Mouse (Mus musculus): ENCODE measurements around the gene Itpr1. TPM values are rescaled to one million over a fixed set of nuclear protein-coding genes. Genes with fewer than 3 reads are reported as not detected.

Gene Itpr1
- polyA plus RNA-seq, 1 experiment from 2014 or later = 10.8 TPM

DNA sequence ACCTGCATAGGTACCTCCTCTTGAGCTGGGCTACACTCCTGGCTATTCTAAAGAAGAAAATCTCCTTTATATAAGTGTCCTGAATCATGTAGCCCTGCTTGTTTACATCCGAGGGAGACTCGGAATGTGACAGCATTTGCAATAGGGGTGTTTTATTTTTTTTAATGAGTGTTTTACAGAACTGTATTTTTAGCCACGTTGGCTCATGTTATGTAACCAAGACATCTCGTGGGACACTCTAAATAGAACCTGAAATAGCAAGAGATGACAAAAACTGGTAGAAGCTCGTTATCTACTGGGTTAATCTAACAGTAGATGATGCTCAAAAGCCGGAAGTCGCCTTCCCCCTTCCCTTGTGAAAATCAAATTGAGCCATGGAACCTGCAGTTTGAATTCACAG, 291.8 kb downstream of the Itpr1 start:
- no peaks in the 10 kb centered on the region for H3K9me3 ChIP-seq (replicated peaks)
- WGBS = 82% methylated on average over 7 of the region's 7 CpGs
- no peaks in the 10 kb centered on the region for H3K27me3 ChIP-seq
- no peak for ATAC-seq (ENCODE audit: insufficient number of reproducible peaks, low FRiP score, low TSS enrichment, low read depth)
- no peak overlapping the region for H3K4me2 ChIP-seq (replicated peaks)
- no peak overlapping the region for H3K4me3 ChIP-seq (replicated peaks)
- H3K9ac ChIP-seq = no peak overlapping the region
- no peak overlapping the region for H3K27ac ChIP-seq (replicated peaks)
- peaks cover 9% of the 10 kb centered on the region; the same call in 1 of the 2 replicates for H3K36me3 ChIP-seq
- no peaks in the 10 kb centered on the region for H3K4me1 ChIP-seq

DNA sequence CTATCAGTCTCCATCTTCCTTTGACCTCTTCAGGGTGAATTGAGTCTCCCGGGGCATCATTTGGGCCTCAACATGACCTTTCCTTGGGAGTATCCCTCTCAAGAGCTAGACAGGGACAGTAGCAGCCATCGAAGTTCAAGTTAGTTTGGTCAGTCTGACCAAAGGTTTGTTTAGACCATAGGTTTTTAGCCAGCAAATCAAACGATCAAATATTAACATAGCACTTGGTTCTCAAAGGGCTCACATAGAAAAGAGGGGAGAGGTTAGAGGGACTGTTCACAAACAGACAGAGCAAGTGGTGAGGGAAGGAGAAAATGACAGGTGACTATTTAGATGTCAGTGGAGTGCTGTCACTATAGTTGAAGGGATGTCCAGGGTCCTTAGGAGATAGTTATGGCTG, 293.3 kb downstream of the Itpr1 start:
- Histone ChIP-seq H3K9ac (no peak overlapping the region), H3K27ac (replicated peaks) (no peak overlapping the region), H3K27me3 (no peaks in the 10 kb centered on the region), H3K4me2 (replicated peaks) (no peak overlapping the region), H3K36me3 (peaks cover 9% of the 10 kb centered on the region; the same call in 1 of the 2 replicates), H3K4me3 (replicated peaks) (no peak overlapping the region), H3K9me3 (replicated peaks) (no peaks in the 10 kb centered on the region), H3K4me1 (no peaks in the 10 kb centered on the region)
- 93% methylated on average over 3 of the region's 3 CpGs for WGBS
- no peak for ATAC-seq (ENCODE audit: insufficient number of reproducible peaks, low FRiP score, low TSS enrichment, low read depth)

DNA sequence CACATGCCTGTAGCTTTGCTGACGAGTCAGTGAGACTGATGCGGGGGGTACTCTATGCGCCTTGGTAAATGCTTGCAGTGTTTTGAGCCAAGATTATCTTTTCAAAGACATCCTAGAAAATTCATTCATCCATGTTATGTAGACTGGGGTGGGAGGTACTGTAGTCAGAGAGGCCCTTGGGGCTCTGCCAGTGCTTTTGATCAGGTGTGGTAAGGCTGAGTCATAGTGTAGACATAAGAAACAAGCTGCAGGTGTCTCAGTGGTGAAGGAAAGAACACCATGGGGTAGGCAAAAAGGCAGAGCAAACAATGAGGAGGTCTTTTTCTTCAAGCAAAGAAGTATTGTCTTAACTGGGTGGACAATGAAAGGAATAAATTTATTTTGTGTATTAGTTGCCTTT, 294.4 kb downstream of the Itpr1 start:
- Histone ChIP-seq H3K4me1 (no peaks in the 10 kb centered on the region), H3K9me3 (replicated peaks) (no peaks in the 10 kb centered on the region), H3K27me3 (no peaks in the 10 kb centered on the region), H3K36me3 (no peaks in the 10 kb centered on the region), H3K4me2 (replicated peaks) (no peak overlapping the region), H3K27ac (replicated peaks) (no peak overlapping the region), H3K4me3 (replicated peaks) (no peak overlapping the region), H3K9ac (no peak overlapping the region)
- WGBS = 82% methylated on average over 3 of the region's 3 CpGs
- ATAC-seq (ENCODE audit: insufficient number of reproducible peaks, low FRiP score, low TSS enrichment, low read depth) = no peak

DNA sequence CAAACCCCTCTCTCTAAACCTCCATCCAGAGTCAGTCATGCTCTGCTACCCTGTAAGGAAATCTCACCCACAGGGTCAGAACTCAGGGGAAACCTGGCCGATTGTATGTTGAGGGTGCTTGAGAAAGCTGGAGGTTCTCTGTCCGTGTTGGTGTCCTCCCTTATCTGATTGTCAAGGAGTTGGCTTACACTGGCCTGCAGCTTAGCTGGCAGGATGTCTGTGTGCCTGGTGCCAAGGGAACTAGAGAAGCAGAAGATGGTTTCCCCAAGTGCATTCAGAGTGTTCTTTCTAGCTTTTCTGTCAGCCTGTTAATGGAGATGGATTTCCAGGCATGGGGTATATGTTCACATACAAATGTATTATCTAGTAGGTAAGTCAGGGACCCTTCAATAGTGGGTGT, 296.4 kb downstream of the Itpr1 start:
- WGBS = 74% methylated on average over 2 of the region's 2 CpGs
- Histone ChIP-seq H3K4me1 (no peaks in the 10 kb centered on the region), H3K4me3 (replicated peaks) (no peak overlapping the region), H3K9me3 (replicated peaks) (no peaks in the 10 kb centered on the region), H3K27ac (replicated peaks) (no peak overlapping the region), H3K4me2 (replicated peaks) (no peak overlapping the region), H3K27me3 (no peaks in the 10 kb centered on the region), H3K36me3 (no peaks in the 10 kb centered on the region), H3K9ac (no peak overlapping the region)
- no peak for ATAC-seq (ENCODE audit: insufficient number of reproducible peaks, low FRiP score, low TSS enrichment, low read depth)

DNA sequence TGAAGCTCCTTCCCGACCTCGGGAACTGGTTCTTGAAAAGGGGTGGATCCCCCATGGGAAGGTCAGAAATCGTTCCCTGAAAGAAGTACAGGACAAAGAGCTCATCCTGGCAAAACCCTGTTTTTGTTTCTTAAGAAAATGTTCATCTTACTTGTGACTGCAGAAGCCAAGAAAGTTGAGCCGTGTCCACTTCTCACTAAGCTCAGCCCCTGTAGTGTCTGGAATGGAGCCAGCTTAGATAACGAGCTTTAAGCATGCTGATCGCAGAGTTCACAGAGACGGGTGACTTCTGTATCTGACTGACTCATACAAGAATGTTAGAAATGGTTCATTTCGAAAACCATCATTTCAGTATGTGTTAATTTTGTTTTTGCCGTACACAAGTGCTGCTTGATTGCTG, 297.2 kb downstream of the Itpr1 start:
- H3K27ac ChIP-seq (replicated peaks) = no peak overlapping the region
- H3K36me3 ChIP-seq = no peaks in the 10 kb centered on the region
- no peaks in the 10 kb centered on the region for H3K9me3 ChIP-seq (replicated peaks)
- no peak overlapping the region for H3K4me3 ChIP-seq (replicated peaks)
- ATAC-seq (ENCODE audit: insufficient number of reproducible peaks, low FRiP score, low TSS enrichment, low read depth) = no peak
- no peak overlapping the region for H3K9ac ChIP-seq
- WGBS = 67% methylated on average over 9 of the region's 9 CpGs
- H3K27me3 ChIP-seq = no peaks in the 10 kb centered on the region
- H3K4me1 ChIP-seq = no peaks in the 10 kb centered on the region
- H3K4me2 ChIP-seq (replicated peaks) = no peak overlapping the region

DNA sequence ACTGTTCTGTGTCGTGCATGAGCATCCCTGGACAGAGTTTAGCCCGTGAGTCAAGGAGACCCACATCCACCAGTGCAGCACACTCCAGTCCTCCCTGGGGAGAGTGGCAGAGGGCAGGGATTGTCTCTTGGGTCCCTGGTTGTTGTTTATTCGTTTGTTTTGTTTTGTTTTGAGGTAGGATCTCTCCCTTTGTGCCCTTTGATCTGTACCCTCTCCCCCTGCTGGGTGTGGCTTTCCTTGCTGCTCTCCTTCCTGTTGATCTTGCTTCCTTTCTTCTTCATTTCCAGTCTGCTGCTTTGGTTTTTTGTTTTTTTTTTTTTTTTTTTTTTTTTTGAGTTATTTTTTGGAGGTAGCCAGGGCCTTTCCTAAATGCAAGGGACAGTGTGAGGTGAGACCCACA, 299.2 kb downstream of the Itpr1 start:
- H3K27me3 ChIP-seq = no peaks in the 10 kb centered on the region
- no peaks in the 10 kb centered on the region for H3K36me3 ChIP-seq
- ATAC-seq (ENCODE audit: insufficient number of reproducible peaks, low FRiP score, low TSS enrichment, low read depth) = no peak
- H3K4me3 ChIP-seq (replicated peaks) = no peak overlapping the region
- H3K9ac ChIP-seq = no peak overlapping the region
- no peaks in the 10 kb centered on the region for H3K9me3 ChIP-seq (replicated peaks)
- 65% methylated on average over 3 of the region's 3 CpGs for WGBS
- no peak overlapping the region for H3K4me2 ChIP-seq (replicated peaks)
- no peak overlapping the region for H3K27ac ChIP-seq (replicated peaks)
- no peaks in the 10 kb centered on the region for H3K4me1 ChIP-seq

DNA sequence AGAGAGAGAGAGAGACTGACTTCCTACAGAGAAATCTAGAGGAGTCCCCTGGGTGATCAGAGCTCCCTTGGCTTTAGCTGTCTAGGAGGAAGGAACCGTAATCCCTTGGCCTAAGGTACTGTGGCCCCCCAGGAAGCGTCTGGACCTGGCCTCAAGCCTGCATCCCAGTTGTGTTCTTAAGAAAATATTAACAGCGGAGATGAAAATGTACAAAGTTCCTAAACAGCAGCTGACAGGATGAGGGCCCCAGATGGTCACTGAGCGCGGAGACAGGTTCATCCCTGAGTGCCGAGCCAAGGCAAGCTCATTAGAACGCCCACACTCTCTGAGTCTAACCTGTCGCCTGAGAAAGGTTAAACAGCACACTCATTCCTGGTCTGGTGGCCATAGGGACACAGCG, 300.1 kb downstream of the Itpr1 start:
- H3K4me2 ChIP-seq (replicated peaks) = no peak overlapping the region
- no peaks in the 10 kb centered on the region for H3K9me3 ChIP-seq (replicated peaks)
- ATAC-seq (ENCODE audit: insufficient number of reproducible peaks, low FRiP score, low TSS enrichment, low read depth) = no peak
- H3K36me3 ChIP-seq = no peaks in the 10 kb centered on the region
- H3K4me1 ChIP-seq = no peaks in the 10 kb centered on the region
- H3K4me3 ChIP-seq (replicated peaks) = no peak overlapping the region
- H3K27me3 ChIP-seq = no peaks in the 10 kb centered on the region
- WGBS = 89% methylated on average over 9 of the region's 9 CpGs
- H3K9ac ChIP-seq = no peak overlapping the region
- no peak overlapping the region for H3K27ac ChIP-seq (replicated peaks)

DNA sequence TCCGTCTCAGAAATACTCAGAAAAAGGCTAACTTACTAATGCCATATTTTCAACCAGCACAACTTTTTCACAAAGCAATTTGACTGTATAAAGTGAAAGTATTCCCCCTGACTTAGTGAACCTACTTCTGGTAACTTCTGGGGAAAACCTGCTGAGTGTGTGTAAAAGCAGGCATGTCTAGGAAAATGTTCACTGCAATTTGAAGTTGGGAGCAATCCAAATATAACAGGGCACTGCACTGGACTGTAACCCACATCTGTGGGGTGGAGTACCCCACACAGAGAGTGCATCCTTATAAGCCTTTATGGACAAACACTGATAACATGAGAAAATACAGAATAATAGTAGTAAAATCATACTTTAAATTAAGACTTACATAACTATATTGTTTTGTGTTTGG, 303.4 kb downstream of the Itpr1 start:
- H3K9ac ChIP-seq = no peak overlapping the region
- ATAC-seq (ENCODE audit: insufficient number of reproducible peaks, low FRiP score, low TSS enrichment, low read depth) = no peak
- no peak overlapping the region for H3K27ac ChIP-seq (replicated peaks)
- WGBS = 72% methylated on average over 1 of the region's 1 CpGs
- H3K36me3 ChIP-seq = peaks cover 9% of the 10 kb centered on the region; the same call in 1 of the 2 replicates
- H3K4me1 ChIP-seq = 0 out of 2 replicates have a peak, but pooled peaks cover 9% of the 10 kb centered on the region
- H3K4me2 ChIP-seq (replicated peaks) = no peak overlapping the region
- H3K27me3 ChIP-seq = no peaks in the 10 kb centered on the region
- no peak overlapping the region for H3K4me3 ChIP-seq (replicated peaks)
- H3K9me3 ChIP-seq (replicated peaks) = no peaks in the 10 kb centered on the region

DNA sequence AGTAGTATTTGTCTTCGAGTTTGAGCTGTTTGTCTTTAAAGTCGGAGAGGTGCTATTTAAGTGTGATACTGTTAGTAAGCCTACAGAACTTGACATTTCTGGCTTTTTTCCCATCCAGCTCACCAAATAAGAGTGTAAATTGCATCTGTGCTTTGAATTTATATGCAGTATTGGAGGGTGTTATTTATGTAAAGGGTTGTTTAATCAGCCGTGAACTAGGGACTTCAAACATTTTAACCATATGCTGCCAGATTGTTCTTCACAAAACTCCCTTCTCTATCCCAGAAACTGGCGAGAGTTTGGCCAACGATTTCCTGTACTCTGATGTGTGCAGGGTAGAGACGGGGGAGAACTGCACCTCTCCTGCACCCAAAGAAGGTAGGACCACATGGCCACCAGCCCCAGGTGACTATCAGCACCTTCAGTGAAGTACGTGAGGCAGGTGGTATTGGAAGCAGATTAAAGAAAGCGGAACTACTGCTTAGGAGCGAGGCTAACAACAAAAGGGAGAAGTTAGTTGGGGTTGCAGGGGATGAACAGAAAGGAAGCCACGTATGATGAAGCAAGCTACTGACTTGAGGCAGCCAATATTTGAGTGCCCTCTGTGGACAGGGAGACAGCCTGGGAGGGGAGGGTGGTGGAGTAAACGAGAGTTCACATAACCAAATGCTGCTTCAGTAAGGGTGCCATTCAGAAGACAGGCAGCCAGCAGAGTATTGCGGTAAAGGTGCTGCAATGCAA, 304.5 kb downstream of the Itpr1 start:
- 72% methylated on average over 12 of the region's 12 CpGs for WGBS
- ATAC-seq (ENCODE audit: insufficient number of reproducible peaks, low FRiP score, low TSS enrichment, low read depth) = no peak
- Histone ChIP-seq H3K4me3 (replicated peaks) (no peak overlapping the region), H3K36me3 (peaks cover 9% of the 10 kb centered on the region; the same call in 1 of the 2 replicates), H3K9me3 (replicated peaks) (no peaks in the 10 kb centered on the region), H3K4me2 (replicated peaks) (no peak overlapping the region), H3K4me1 (0 out of 2 replicates have a peak, but pooled peaks cover 9% of the 10 kb centered on the region), H3K27me3 (no peaks in the 10 kb centered on the region), H3K9ac (no peak overlapping the region; the same call in 1 of the 2 replicates), H3K27ac (replicated peaks) (no peak overlapping the region)

DNA sequence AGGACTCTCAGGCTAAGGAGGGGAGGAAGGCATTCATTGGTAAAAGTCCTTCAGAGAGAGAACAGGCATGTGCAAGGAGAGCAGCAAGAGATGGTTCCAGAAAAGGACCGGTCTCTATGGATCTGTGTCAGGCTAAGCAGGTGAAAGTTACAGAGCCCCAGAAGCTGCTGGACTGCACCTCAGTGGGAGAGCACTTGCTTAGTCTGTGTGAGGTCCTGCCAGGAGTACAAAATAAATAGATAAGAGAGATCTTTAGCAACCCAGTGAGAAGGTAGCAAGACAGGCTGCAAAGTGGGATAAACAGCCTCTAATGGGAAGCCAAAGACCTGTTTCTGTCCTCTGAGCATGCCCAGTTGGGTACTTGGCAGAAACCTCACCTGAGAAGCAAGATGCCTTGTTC, 305.1 kb downstream of the Itpr1 start:
- no peak for ATAC-seq (ENCODE audit: insufficient number of reproducible peaks, low FRiP score, low TSS enrichment, low read depth)
- H3K4me2 ChIP-seq (replicated peaks) = no peak overlapping the region
- 0 out of 2 replicates have a peak, but pooled peaks cover 9% of the 10 kb centered on the region for H3K4me1 ChIP-seq
- H3K27me3 ChIP-seq = no peaks in the 10 kb centered on the region
- no peak overlapping the region for H3K9ac ChIP-seq
- H3K27ac ChIP-seq (replicated peaks) = no peak overlapping the region
- no peaks in the 10 kb centered on the region for H3K9me3 ChIP-seq (replicated peaks)
- WGBS = 94% methylated on average over 1 of the region's 1 CpGs
- H3K4me3 ChIP-seq (replicated peaks) = no peak overlapping the region
- H3K36me3 ChIP-seq = peaks cover 9% of the 10 kb centered on the region; the same call in 1 of the 2 replicates

DNA sequence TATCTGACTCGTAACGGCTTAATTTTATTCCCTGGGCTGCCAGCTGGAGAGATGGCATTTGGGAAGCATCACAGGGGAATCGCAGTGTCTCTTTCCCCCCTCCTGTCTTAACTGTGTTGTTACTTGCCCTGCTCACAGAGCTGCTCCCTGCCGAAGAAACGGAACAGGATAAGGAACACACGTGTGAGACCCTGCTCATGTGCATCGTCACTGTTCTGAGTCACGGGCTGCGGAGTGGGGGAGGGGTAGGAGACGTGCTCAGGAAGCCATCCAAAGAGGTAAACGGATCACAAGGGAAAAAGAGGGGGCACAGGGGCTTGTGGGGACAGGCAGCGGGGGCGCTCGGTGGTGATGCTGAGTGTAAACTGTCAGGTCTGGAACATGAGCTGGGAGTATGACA, 305.7 kb downstream of the Itpr1 start:
- Histone ChIP-seq H3K4me2 (replicated peaks) (no peak overlapping the region), H3K27ac (replicated peaks) (no peak overlapping the region), H3K36me3 (peaks cover 15% of the 10 kb centered on the region)

DNA sequence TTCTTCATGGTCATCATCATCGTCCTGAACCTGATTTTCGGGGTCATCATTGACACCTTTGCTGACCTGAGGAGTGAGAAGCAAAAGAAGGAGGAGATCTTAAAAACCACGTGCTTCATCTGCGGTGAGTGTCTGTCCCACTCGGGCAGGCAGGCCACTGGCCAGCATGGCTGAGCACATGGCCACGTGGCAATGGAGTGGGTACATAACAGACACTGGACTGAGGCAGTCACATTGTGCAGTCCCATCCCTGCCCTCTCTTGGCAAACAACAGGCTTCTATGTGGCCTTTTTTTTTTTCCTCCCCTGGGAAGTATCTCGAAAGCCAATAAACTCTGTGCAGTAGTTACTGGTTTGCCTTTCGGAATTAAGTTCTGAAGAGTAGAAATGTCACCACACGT, 306.4 kb downstream of the Itpr1 start:
- ATAC-seq (ENCODE audit: insufficient number of reproducible peaks, low FRiP score, low TSS enrichment, low read depth) = no peak
- no peak overlapping the region for H3K9ac ChIP-seq
- no peak overlapping the region for H3K27ac ChIP-seq (replicated peaks)
- WGBS = 90% methylated on average over 9 of the region's 9 CpGs
- H3K4me1 ChIP-seq = 0 out of 2 replicates have a peak, but pooled peaks cover 9% of the 10 kb centered on the region
- H3K9me3 ChIP-seq (replicated peaks) = no peaks in the 10 kb centered on the region
- H3K4me2 ChIP-seq (replicated peaks) = no peak overlapping the region
- peaks cover 20% of the 10 kb centered on the region for H3K36me3 ChIP-seq
- no peak overlapping the region for H3K4me3 ChIP-seq (replicated peaks)
- H3K27me3 ChIP-seq = no peaks in the 10 kb centered on the region

More for the DNA sequence above, 305.7 kb downstream of the Itpr1 start:
- H3K9me3 ChIP-seq (replicated peaks) = no peaks in the 10 kb centered on the region
- 0 out of 2 replicates have a peak, but pooled peaks cover 9% of the 10 kb centered on the region for H3K4me1 ChIP-seq
- 35% methylated on average over 14 of the region's 14 CpGs for WGBS
- no peaks in the 10 kb centered on the region for H3K27me3 ChIP-seq
- no peak for ATAC-seq (ENCODE audit: insufficient number of reproducible peaks, low FRiP score, low TSS enrichment, low read depth)
- H3K4me3 ChIP-seq (replicated peaks) = no peak overlapping the region
- H3K9ac ChIP-seq = no peak overlapping the region

Measured in embryonic facial prominence, embryonic 15.5 days (tissue).